Mouse (Mus musculus): ENCODE measurements at regions not wholly inside any gene's neighbourhood (a gene's known extent, or its start where the extent isn't known, plus 50 kb on each side); places are given as distances from the start of the nearest gene placed in this dataset.

- no peak for DNase-seq
Observed at GRCm38 (mm10) chr7:136208879-136209278, 492.7 kb upstream of the Mki67 start.

- no peak for DNase-seq
Observed at GRCm38 (mm10) chr7:136209299-136210171, 493.4 kb upstream of the Mki67 start.

- DNase-seq: peak; percentile 8
Observed at GRCm38 (mm10) chr7:136212492-136212891, 496.3 kb upstream of the Mki67 start.

GRCm38 (mm10) chr7:136213057-136213961, 497.1 kb upstream of the Mki67 start:
- DNase-seq: no peak

GRCm38 (mm10) chr7:136213962-136214308, 497.8 kb upstream of the Mki67 start:
- no peak for DNase-seq

GRCm38 (mm10) chr7:136214415-136214814, 498.3 kb upstream of the Mki67 start:
- DNase-seq: no peak

GRCm38 (mm10) chr7:136216734-136217133, 500.6 kb upstream of the Mki67 start:
- no peak for DNase-seq

GRCm38 (mm10) chr7:136219564-136220244, 503.5 kb upstream of the Mki67 start:
- DNase-seq: no peak

GRCm38 (mm10) chr7:136220245-136221167, 504.3 kb upstream of the Mki67 start:
- no peak for DNase-seq

GRCm38 (mm10) chr7:136221620-136222019, 505.5 kb upstream of the Mki67 start:
- DNase-seq: no peak

- DNase-seq: no peak
Observed at GRCm38 (mm10) chr7:136226031-136226430, 509.9 kb upstream of the Mki67 start.

- no peak for DNase-seq
Observed at GRCm38 (mm10) chr7:136228331-136228730, 512.2 kb upstream of the Mki67 start.

- DNase-seq: no peak
Observed at GRCm38 (mm10) chr7:136229592-136229991, 513.4 kb upstream of the Mki67 start.

GRCm38 (mm10) chr7:136232177-136232576, 516.0 kb upstream of the Mki67 start:
- DNase-seq: no peak

- DNase-seq: no peak
Observed at GRCm38 (mm10) chr7:136235563-136235962, 519.4 kb upstream of the Mki67 start.

GRCm38 (mm10) chr7:136236391-136236790, 520.2 kb upstream of the Mki67 start:
- no peak for DNase-seq

GRCm38 (mm10) chr7:136265691-136266090, 549.5 kb upstream of the Mki67 start:
- DNase-seq: no peak

GRCm38 (mm10) chr7:136267716-136268489, 551.7 kb upstream of the Mki67 start:
- no peak for DNase-seq

- no peak for DNase-seq
Observed at GRCm38 (mm10) chr7:136275651-136276050, 559.5 kb upstream of the Mki67 start.

GRCm38 (mm10) chr7:136283770-136284169, 567.6 kb upstream of the Mki67 start:
- DNase-seq: no peak

GRCm38 (mm10) chr7:136285606-136286005, 569.4 kb upstream of the Mki67 start:
- no peak for DNase-seq

All from liver (tissue).